Mouse (Mus musculus): ENCODE results near the gene Cps1.

The Cps1 gene

DNA sequence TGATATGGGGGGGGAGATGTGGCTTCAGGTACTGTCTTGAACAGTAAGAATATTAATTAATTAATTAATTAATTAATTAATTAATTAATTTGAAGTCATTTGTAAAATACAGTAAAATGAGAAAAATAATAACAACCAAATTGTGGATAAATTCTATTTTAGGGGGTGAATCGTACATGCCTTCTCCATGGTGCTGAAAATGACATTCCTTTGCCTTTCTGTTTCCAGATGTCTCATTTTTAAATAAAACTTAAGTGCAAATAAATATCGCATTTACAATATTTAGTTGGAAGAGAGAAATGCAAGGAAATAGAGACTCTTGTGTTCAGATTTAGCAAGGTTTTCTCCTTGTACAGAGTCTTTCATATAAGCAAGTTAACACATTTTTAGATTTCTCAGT lies 112.0 kb downstream of the Cps1 start:
- DNase-seq (ENCODE audit: inconsistent ontology term): no peak

DNA sequence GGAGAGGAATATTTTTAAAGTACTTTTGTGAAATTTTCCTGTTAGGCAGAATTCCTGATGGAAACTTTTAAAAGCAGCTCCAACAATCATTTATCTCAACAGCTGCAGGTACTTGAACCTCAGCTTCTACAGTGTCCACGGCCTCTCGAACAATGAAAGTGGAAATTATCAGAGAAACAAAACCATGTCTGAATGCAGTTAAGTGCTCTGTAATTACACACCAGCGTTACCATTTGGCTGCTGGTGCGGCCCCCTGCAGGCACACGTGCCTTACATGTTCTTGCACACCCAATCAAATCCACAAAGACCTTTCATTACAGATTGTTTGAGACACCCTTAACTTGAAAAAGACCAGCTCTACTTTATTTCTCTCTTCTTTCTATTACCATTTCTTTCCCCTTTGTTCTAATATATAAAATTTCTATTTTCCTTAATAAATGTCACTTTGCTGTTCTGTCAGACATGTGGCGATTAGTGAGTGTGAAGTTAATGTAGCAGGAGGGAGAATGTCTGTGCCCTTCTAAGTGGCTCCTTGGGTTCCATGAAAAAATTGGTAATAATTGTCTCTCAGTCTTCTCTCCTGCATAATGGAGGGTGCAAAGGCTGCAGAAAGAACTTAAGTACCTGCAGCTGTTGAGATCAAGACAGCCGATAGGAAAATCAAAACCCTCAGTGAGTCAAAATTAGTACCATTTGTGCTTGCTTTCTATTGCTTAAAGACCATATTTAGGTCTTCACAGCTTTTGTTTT lies 112.8 kb downstream of the Cps1 start:
- DNase-seq (ENCODE audit: inconsistent ontology term): no peak

DNA sequence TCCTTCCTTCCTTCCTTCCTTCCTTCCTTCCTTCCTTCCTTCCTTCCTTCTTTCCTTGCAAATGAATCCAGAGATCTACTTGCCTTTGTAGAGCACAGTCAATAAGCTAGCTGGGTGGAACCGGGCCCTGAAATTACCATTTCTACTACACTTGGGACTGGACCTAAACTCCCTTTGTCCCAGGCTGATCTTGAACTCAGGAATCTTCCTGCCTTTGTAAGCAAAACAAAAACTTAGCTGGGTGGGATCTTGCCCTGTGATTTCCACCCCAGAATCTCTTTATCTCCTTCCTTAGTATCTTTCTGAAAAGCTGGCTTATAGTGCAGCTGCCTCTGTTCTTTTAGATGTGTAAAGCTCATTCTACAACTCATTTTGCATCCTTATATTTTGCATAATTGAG lies 115.6 kb downstream of the Cps1 start:
- DNase-seq (ENCODE audit: inconsistent ontology term): no peak

GRCm38 (mm10) chr1:67238941-67239340 lies 116.1 kb downstream of the Cps1 start:
- DNase-seq (ENCODE audit: inconsistent ontology term): no peak

DNA sequence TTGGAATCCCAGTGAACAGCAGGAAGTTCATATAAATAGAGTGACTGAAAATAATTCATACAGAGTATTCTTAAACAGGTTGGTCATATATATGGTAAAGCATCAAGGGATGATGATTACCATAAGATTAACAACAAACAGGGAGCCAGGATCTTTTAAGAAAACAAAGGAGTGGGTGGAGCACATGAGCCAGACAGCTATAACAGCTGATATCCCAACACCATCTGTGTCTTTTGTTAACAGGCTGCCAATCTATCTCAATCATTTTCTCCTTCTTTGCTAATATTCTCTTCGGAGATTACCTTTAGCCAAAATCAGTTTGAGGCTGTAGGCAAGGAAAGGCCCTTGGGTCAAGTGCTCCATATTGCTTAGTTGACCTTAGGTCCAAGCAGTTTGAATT lies 142.4 kb downstream of the Cps1 start:
- no peak for DNase-seq (ENCODE audit: inconsistent ontology term)

DNA sequence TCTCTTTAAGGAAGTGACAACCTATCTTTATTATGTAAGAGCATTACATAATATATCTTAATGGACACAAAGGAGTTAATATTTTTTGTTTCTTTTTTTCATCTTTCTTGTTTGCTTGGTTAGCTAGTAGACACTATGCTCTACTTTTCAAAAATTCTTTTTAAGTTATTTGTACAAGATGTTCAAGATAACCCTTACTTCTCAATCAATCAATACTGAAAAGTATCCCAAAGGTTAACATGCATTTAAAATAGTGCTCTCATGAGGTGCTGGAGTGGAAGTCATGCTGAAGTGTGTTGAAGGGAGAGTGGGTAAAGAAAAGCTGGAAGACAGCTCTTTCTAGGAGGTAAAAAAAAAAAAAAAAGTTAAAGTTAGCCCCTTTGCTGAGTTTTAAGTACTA lies 145.1 kb downstream of the Cps1 start:
- DNase-seq (ENCODE audit: inconsistent ontology term): no peak

- DNase-seq (ENCODE audit: inconsistent ontology term): no peak
These were observed 145.6 kb downstream of the Cps1 start for GRCm38 (mm10) chr1:67268450-67268849.

- no peak for DNase-seq (ENCODE audit: inconsistent ontology term)
These were observed 153.4 kb downstream of the Cps1 start for GRCm38 (mm10) chr1:67276270-67276669.

All from Muller cell, postnatal 12 days (primary cell).